Mouse (Mus musculus) spleen, adult 2 months (tissue): ENCODE data around the gene Pagr1a. TPM values are rescaled to one million over a fixed set of nuclear protein-coding genes. Genes with fewer than 3 reads are reported as not detected.

Experiments
- DNase-seq, 2 experiments: peaks; one replicate each; pipeline versions ENCODE4 v3.0.0 to v3.0.0-alpha.2; 2012 to 2021; ENCODE audit warnings: low spot score in 2 of 2, low read depth in 1 of 2
- H3K27ac ChIP-seq: fragments of 200-500 bp; 2 replicates; pipeline ENCODE4 v1.5.1; 2012; ENCODE audit warnings: low read length, inconsistent platforms; ENCODE audit not compliant: insufficient read depth
- H3K27me3 ChIP-seq: fragments of 200-500 bp; 2 replicates; pipeline ENCODE4 v1.6.1; 2012; ENCODE audit warnings: mild to moderate bottlenecking, moderate library complexity, low read length, inconsistent platforms; ENCODE audit not compliant: control insufficient read depth, insufficient read depth
- H3K36me3 ChIP-seq: fragments of 200-500 bp; 2 replicates; pipeline ENCODE4 v1.6.1; 2012; ENCODE audit warnings: mild to moderate bottlenecking, low read length, inconsistent platforms; ENCODE audit not compliant: control insufficient read depth, insufficient read depth
- H3K4me1 ChIP-seq: fragments of 200-500 bp; 2 replicates; pipeline ENCODE4 v1.6.1; 2011; ENCODE audit warnings: inconsistent platforms; ENCODE audit not compliant: control insufficient read depth, insufficient read depth, insufficient read length
- H3K4me3 ChIP-seq: fragments of 200-500 bp; 2 replicates; pipeline ENCODE4 v1.5.1; 2011; ENCODE audit warnings: mild to moderate bottlenecking, inconsistent platforms; ENCODE audit not compliant: insufficient read depth, insufficient read length; ENCODE audit errors: extremely low read depth
- CTCF ChIP-seq: fragments of 200-500 bp; IDR thresholded peaks from 2 replicates; pipeline ENCODE4 v1.5.1; 2011; ENCODE audit warnings: mild to moderate bottlenecking, inconsistent platforms; ENCODE audit not compliant: insufficient read depth, insufficient read length, insufficient replicate concordance; ENCODE audit errors: extremely low read depth
- POLR2A ChIP-seq: fragments of 200-500 bp; IDR thresholded peaks from 2 replicates; pipeline ENCODE4 v1.6.1; 2011; ENCODE audit warnings: low read depth, low read length, inconsistent platforms
- WGBS: fragments of 180-500 bp; shearing (Covaris S2); methylation state at CpG from one replicate; pipeline ENCODE4 v1.1.7; 2018; 5-methylcytosine and 5-hydroxymethylcytosine counted together
- polyA plus RNA-seq: library from polyadenylated mRNA; depleted of rRNA; stranded (reverse); fragments of >200 nt; gene quantifications from 2 replicates; pipeline ENCODE4 v1.2.3, GENCODE M21; 2012

Gene Pagr1a
- polyA plus RNA-seq, 1 experiment: 3.1 TPM

DNA sequence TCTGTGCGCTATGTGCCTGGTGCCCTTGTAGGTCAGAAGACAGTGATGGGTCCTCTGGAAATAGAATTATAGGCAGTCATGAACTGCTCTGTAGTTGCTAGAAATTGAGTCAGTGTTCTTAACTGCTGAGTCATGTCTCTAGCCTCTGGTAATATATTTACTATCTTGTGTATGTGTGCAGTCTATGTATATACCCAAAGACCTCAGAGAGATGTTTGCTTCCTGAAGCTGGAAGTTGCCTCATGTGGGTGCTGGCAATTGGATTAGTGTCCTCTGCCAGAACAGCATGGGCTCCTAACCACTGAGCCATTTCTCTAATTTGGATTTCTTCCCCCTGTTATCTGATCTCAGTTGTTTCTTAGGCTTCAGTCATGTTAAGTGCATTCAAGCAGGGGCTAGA lies 13.0 kb upstream of the Pagr1a start:
- H3K36me3 ChIP-seq: no peaks in the 10 kb centered on the region; the same call in 1 of the 2 replicates
- H3K4me1 ChIP-seq: peaks cover 5% of the 10 kb centered on the region; the same call in 1 of the 2 replicates
- H3K4me3 ChIP-seq: no peak overlapping the region
- TF ChIP-seq CTCF (no peak), POLR2A (no peak)
- no peak overlapping the region for H3K27ac ChIP-seq
- 96% methylated on average over 1 of the region's 1 CpGs for WGBS
- DNase-seq: no peak
- no peaks in the 10 kb centered on the region for H3K27me3 ChIP-seq

GRCm38 (mm10) chr7:127027885-127028284 lies 10.7 kb upstream of the Pagr1a start:
- peaks cover 11% of the 10 kb centered on the region for H3K36me3 ChIP-seq
- DNase-seq: peak in 1 of 2 experiments; percentile 22
- WGBS: 49% methylated on average over 8 of the region's 8 CpGs
- H3K27me3 ChIP-seq: no peaks in the 10 kb centered on the region
- H3K4me1 ChIP-seq: peaks cover 24% of the 10 kb centered on the region
- H3K27ac ChIP-seq: peak overlapping the region; percentile 91
- no peak for TF ChIP-seq CTCF
- TF ChIP-seq POLR2A: no peak
- H3K4me3 ChIP-seq: peak overlapping the region; percentile 52

GRCm38 (mm10) chr7:127026984-127027726 lies 10.0 kb upstream of the Pagr1a start, which contains the start of gene Maz:
Gene Maz, minus strand, starts transcription at chr7:127027037.
- Histone ChIP-seq H3K27me3 (no peaks in the 10 kb centered on the region), H3K4me3 (peak within 1 kb of the TSS; percentile 78), H3K27ac (peak within 1 kb of the TSS; percentile 98), H3K36me3 (peaks cover 15% of the 10 kb centered on the region), H3K4me1 (peaks cover 27% of the 10 kb centered on the region)
- peak; percentile 80 for TF ChIP-seq POLR2A
- TF ChIP-seq CTCF: no peak
- under 1% methylated on average over 54 of the region's 63 CpGs for WGBS
- DNase-seq: peak; percentile 99 to 100

DNA sequence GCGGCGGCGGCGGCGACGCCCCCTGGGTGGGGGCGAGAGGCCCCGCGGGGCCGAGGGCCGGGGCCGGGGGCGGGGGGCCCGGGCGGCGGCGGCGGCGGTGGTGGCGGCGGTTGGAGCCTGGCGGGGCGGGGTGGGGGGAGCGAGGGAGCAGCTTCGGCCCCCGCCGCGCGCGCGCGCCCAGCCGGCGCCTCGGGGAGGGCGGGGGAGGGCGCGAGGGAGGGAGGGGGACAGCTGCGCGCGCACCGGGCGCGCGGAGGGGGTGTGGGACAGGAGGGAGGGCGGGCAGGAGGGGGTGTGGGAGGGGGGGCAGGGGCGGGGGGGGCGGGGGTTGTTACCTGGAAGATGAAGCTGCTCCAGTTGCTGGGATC lies 9.4 kb upstream of the Pagr1a start:
- Histone ChIP-seq H3K27me3 (no peaks in the 10 kb centered on the region), H3K4me1 (peaks cover 31% of the 10 kb centered on the region), H3K36me3 (peaks cover 16% of the 10 kb centered on the region), H3K4me3 (peak overlapping the region; percentile 78), H3K27ac (peak overlapping the region; percentile 98)
- TF ChIP-seq CTCF (no peak), POLR2A (no peak)
- 2% methylated on average over 34 of the region's 48 CpGs for WGBS
- peak in 1 of 2 experiments; percentile 70 for DNase-seq

GRCm38 (mm10) chr7:127026161-127026600 lies 9.0 kb upstream of the Pagr1a start:
- WGBS: 5% methylated on average over 39 of the region's 48 CpGs
- peak overlapping the region; percentile 78 for H3K4me3 ChIP-seq
- H3K36me3 ChIP-seq: peaks cover 16% of the 10 kb centered on the region
- peak in 1 of 2 experiments; percentile 66 for DNase-seq
- no peaks in the 10 kb centered on the region for H3K27me3 ChIP-seq
- peak overlapping the region; percentile 98 for H3K27ac ChIP-seq
- TF ChIP-seq CTCF (no peak), POLR2A (no peak)
- H3K4me1 ChIP-seq: peaks cover 35% of the 10 kb centered on the region

DNA sequence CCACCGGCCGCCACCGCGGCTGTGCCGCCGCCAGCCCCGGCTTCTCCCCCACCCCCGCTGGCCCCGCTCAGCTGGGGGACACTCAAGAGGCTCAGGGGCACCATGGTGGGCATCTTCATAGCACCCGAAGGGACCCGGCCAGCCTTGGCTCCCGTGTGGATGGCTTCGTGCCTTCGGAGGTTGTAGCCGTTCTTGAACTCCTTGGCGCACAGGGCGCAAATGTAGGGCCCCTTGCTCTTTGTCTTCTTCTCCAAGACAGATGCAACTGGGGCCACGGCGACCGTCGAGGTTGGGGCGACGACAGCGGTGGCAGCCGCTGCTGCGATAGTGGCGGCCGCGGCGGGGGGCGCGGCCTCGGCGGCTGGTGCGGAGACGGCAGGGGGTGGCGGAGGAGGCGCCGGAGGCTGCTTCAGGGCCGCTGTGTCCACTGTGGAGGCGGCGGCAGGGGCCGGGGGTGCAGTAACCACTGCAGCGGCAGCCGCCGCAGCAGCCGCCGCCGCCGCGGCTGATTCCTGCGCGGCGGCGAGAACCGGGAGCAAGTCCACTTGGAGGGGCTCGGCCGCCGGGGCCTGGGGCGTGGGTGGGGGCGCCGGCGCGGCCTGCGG lies 8.5 kb upstream of the Pagr1a start:
- Histone ChIP-seq H3K27me3 (no peaks in the 10 kb centered on the region), H3K36me3 (peaks cover 16% of the 10 kb centered on the region), H3K27ac (peak overlapping the region; percentile 98), H3K4me3 (peak overlapping the region; percentile 78), H3K4me1 (peaks cover 40% of the 10 kb centered on the region)
- TF ChIP-seq CTCF (no peak), POLR2A (no peak)
- WGBS: under 1% methylated on average over 56 of the region's 65 CpGs
- peak in 1 of 2 experiments; percentile 41 for DNase-seq
